Mouse (Mus musculus) midbrain, embryonic 11.5 days (tissue): Measurements from ENCODE around the gene Lpin1. TPM values are rescaled to one million over a fixed set of nuclear protein-coding genes. Genes with fewer than 3 reads are reported as not detected.

Experiments used
- ATAC-seq: fragments of 200-750 bp; cut with Nextera tagmentation; 2 replicates; pipeline ENCODE4 v1.8.0; 2017; ENCODE audit warnings: moderate TSS enrichment, moderate library complexity; ENCODE audit not compliant: low FRiP score
- DNase-seq: peaks from one replicate; pipeline ENCODE4 v3.0.0; 2015; ENCODE audit warnings: low spot score; ENCODE audit errors: missing footprints
- H3K27ac ChIP-seq: fragments of 300-500 bp; sonication (generic); 2 replicates; pipeline ENCODE4 v1.5.1; 2014; ENCODE audit warnings: low read depth, low read length
- H3K27me3 ChIP-seq: fragments of 300-500 bp; sonication (generic); 2 replicates; pipeline ENCODE4 v1.6.1; 2014; ENCODE audit warnings: mild to moderate bottlenecking, low read length, moderate library complexity, mixed read lengths; ENCODE audit not compliant: control insufficient read depth, insufficient read depth
- H3K36me3 ChIP-seq: fragments of 300-500 bp; sonication (generic); 2 replicates; pipeline ENCODE4 v1.6.1; 2014; ENCODE audit warnings: mild to moderate bottlenecking, low read length, moderate library complexity, mixed read lengths; ENCODE audit not compliant: control insufficient read depth, insufficient read depth
- H3K4me1 ChIP-seq: fragments of 300-500 bp; sonication (generic); 2 replicates; pipeline ENCODE4 v1.6.1; 2014; ENCODE audit warnings: low read length; ENCODE audit not compliant: control insufficient read depth, insufficient read depth
- H3K4me2 ChIP-seq: fragments of 300-500 bp; sonication (generic); 2 replicates; pipeline ENCODE4 v1.6.1; 2014; ENCODE audit warnings: mild to moderate bottlenecking, moderate library complexity
- H3K4me3 ChIP-seq: fragments of 300-500 bp; sonication (generic); 2 replicates; pipeline ENCODE4 v1.5.1; 2014; ENCODE audit warnings: low read depth, low read length
- H3K9ac ChIP-seq: fragments of 300-500 bp; sonication (generic); 2 replicates; pipeline ENCODE4 v1.6.1; 2014; ENCODE audit warnings: low read length
- H3K9me3 ChIP-seq: fragments of 300-500 bp; sonication (generic); 2 replicates; pipeline ENCODE4 v1.6.1; 2016; ENCODE audit warnings: low read length; ENCODE audit not compliant: control insufficient read depth
- WGBS: fragments of 180-500 bp; shearing (Covaris S2); extraction: QIAGEN DNeasy Blood & Tissue Kit; methylation state at CpG from one replicate; pipeline ENCODE4 v1.1.7; 2014; 5-methylcytosine and 5-hydroxymethylcytosine counted together
- polyA plus RNA-seq: library from polyadenylated mRNA; unstranded; fragments of >200 nt; fragmentation: Nextera tagmentation; extraction: Ambion mirVana; gene quantifications from 2 replicates; pipeline ENCODE4 v1.2.1, GENCODE M21; 2014

Gene Lpin1
- polyA plus RNA-seq, 1 experiment from 2014 or later, result 10.5 TPM

- no peaks in the 10 kb centered on the region for H3K27me3 ChIP-seq
- WGBS, result 51% methylated on average over 4 of the region's 4 CpGs
- no peak overlapping the region for H3K27ac ChIP-seq
- no peaks in the 10 kb centered on the region for H3K36me3 ChIP-seq
- no peak overlapping the region for H3K4me3 ChIP-seq
- no peaks in the 10 kb centered on the region for H3K4me1 ChIP-seq
- H3K9me3 ChIP-seq, result peaks cover 4% of the 10 kb centered on the region; the same call in 1 of the 2 replicates
- DNase-seq (no peak), ATAC-seq (no peak)
- no peak overlapping the region for H3K4me2 ChIP-seq
- H3K9ac ChIP-seq, result no peak overlapping the region
These were observed 112.8 kb downstream of the Lpin1 start for GRCm38 (mm10) chr12:16497960-16498359.

- Histone ChIP-seq H3K4me1 (no peaks in the 10 kb centered on the region), H3K9ac (no peak overlapping the region), H3K36me3 (no peaks in the 10 kb centered on the region), H3K4me2 (no peak overlapping the region), H3K4me3 (no peak overlapping the region), H3K27ac (no peak overlapping the region), H3K27me3 (no peaks in the 10 kb centered on the region), H3K9me3 (no peaks in the 10 kb centered on the region)
- DNase-seq (no peak), ATAC-seq (no peak)
- 76% methylated on average over 6 of the region's 6 CpGs for WGBS
These were observed 118.1 kb downstream of the Lpin1 start for GRCm38 (mm10) chr12:16492713-16493112.

GRCm38 (mm10) chr12:16488899-16489298, 121.9 kb downstream of the Lpin1 start:
- Histone ChIP-seq H3K9ac (no peak overlapping the region), H3K36me3 (no peaks in the 10 kb centered on the region), H3K4me3 (no peak overlapping the region), H3K4me1 (no peaks in the 10 kb centered on the region), H3K27ac (no peak overlapping the region), H3K27me3 (no peaks in the 10 kb centered on the region), H3K4me2 (no peak overlapping the region), H3K9me3 (no peaks in the 10 kb centered on the region)
- no peak for ATAC-seq
- no peak for DNase-seq

GRCm38 (mm10) chr12:16487453-16487852, 123.3 kb downstream of the Lpin1 start:
- no peak for ATAC-seq
- no peaks in the 10 kb centered on the region for H3K36me3 ChIP-seq
- H3K27me3 ChIP-seq, result no peaks in the 10 kb centered on the region
- no peak overlapping the region for H3K27ac ChIP-seq
- 64% methylated on average over 2 of the region's 2 CpGs for WGBS
- H3K4me1 ChIP-seq, result no peaks in the 10 kb centered on the region
- no peaks in the 10 kb centered on the region for H3K9me3 ChIP-seq
- no peak overlapping the region for H3K4me2 ChIP-seq
- H3K4me3 ChIP-seq, result no peak overlapping the region
- DNase-seq, result no peak
- H3K9ac ChIP-seq, result no peak overlapping the region

Other genes starting within 250 kb of the Lpin1 start
- gene Ntsr2, start 42.4 kb upstream of the Lpin1 start, polyA plus RNA-seq, result not detected in 2 replicates
- 11.3 and 15.4 TPM in 2 replicates for gene Greb1, start 189.9 kb upstream of the Lpin1 start, polyA plus RNA-seq
- gene E2f6, start 200.0 kb upstream of the Lpin1 start, polyA plus RNA-seq, result 83.8 and 85.1 TPM in 2 replicates